Mouse (Mus musculus) left cerebral cortex, postnatal 14 days (tissue): ENCODE results near the gene Ablim1. TPM values are rescaled to one million over a fixed set of nuclear protein-coding genes. Genes with fewer than 3 reads are reported as not detected.

ENCODE experiments used
- DNase-seq, 2 experiments: peaks; one replicate each; pipeline ENCODE4 v3.0.0; 2021 to 2022; ENCODE audit warnings: low spot score in 2 of 2, mixed read lengths in 1 of 2
- intact Hi-C: fragments of 180-260 bp; cut with DNase I; formaldehyde crosslinking; loops from one replicate; pipeline ENCODE4 v1.15.1; 2025
- total RNA-seq, 2 experiments: library from RNA; stranded (reverse); gene quantifications; 2 replicates each; pipeline ENCODE4 v1.2.3; 2021

Gene Ablim1
- total RNA-seq, 2 experiments from 2014 or later, result 105 to 120 TPM

GRCm38 (mm10) chr19:57028327-57029179 lies 286.2 kb downstream of the Ablim1 start:
- no peak for DNase-seq
- intact Hi-C loops, result no loop called here

GRCm38 (mm10) chr19:57026501-57026900 lies 288.2 kb downstream of the Ablim1 start:
- DNase-seq, result no peak
- intact Hi-C loops, result no loop called here

GRCm38 (mm10) chr19:57017785-57018179 lies 296.9 kb downstream of the Ablim1 start:
- intact Hi-C loops, result loop anchor here (10.0 kb wide), 1 partner anchor 193 kb away; the partner anchor contains the start of genes Ccdc186 and Tdrd1
- no peak for DNase-seq

GRCm38 (mm10) chr19:57016995-57017784 lies 297.5 kb downstream of the Ablim1 start:
- DNase-seq, result no peak
- intact Hi-C loops, result loop anchor here (10.0 kb wide), 1 partner anchor 192 kb away; the partner anchor contains the start of genes Ccdc186 and Tdrd1

GRCm38 (mm10) chr19:57014808-57015207 lies 299.9 kb downstream of the Ablim1 start:
- intact Hi-C loops, result loop anchor here (10.0 kb wide), 1 partner anchor 190 kb away; the partner anchor contains the start of genes Ccdc186 and Tdrd1
- DNase-seq, result no peak

- DNase-seq, result no peak
- intact Hi-C loops, result loop anchor here (10.0 kb wide), 1 partner anchor 188 kb away; the partner anchor contains the start of genes Ccdc186 and Tdrd1
These were observed 301.4 kb downstream of the Ablim1 start for GRCm38 (mm10) chr19:57013271-57013677.

GRCm38 (mm10) chr19:57012068-57012467 lies 302.7 kb downstream of the Ablim1 start:
- intact Hi-C loops, result loop anchor here (10.0 kb wide), 1 partner anchor 187 kb away; the partner anchor contains the start of genes Ccdc186 and Tdrd1
- no peak for DNase-seq

- intact Hi-C loops, result loop anchor here (10.0 kb wide), 1 partner anchor 185 kb away; the partner anchor contains the start of genes Ccdc186 and Tdrd1
- DNase-seq, result no peak
These were observed 304.7 kb downstream of the Ablim1 start for GRCm38 (mm10) chr19:57010064-57010463.

GRCm38 (mm10) chr19:57009653-57010052 lies 305.1 kb downstream of the Ablim1 start:
- DNase-seq, result no peak
- intact Hi-C loops, result loop anchor here (2.0 to 10.0 kb wide), 2 partner anchors 91 to 185 kb away; partner anchors contain the start of genes Ccdc186 and Tdrd1

GRCm38 (mm10) chr19:57007781-57008710 lies 306.7 kb downstream of the Ablim1 start, which contains the start of gene Afap1l2:
Gene Afap1l2, minus strand, starts transcription at chr19:57008228.
- DNase-seq, result peak; percentile 37 to 42
- intact Hi-C loops, result loop anchor here (2.0 kb wide), 1 partner anchor 89 kb away; no protein-coding TSS in a partner anchor

GRCm38 (mm10) chr19:57007291-57007690 lies 307.4 kb downstream of the Ablim1 start:
- peak; percentile 35 to 45 for DNase-seq
- intact Hi-C loops, result no loop called here

GRCm38 (mm10) chr19:57006841-57007240 lies 307.9 kb downstream of the Ablim1 start:
- DNase-seq, result no peak
- intact Hi-C loops, result no loop called here

- intact Hi-C loops, result no loop called here
- no peak for DNase-seq
These were observed 309.7 kb downstream of the Ablim1 start for GRCm38 (mm10) chr19:57005062-57005461.

- DNase-seq, result peak in 1 of 2 experiments; percentile 46
- intact Hi-C loops, result no loop called here
These were observed 311.3 kb downstream of the Ablim1 start for GRCm38 (mm10) chr19:57003460-57003810.

GRCm38 (mm10) chr19:57002741-57003459 lies 311.8 kb downstream of the Ablim1 start:
- intact Hi-C loops, result no loop called here
- no peak for DNase-seq

GRCm38 (mm10) chr19:57001926-57002325 lies 312.8 kb downstream of the Ablim1 start:
- intact Hi-C loops, result no loop called here
- no peak for DNase-seq

GRCm38 (mm10) chr19:57000592-57000991 lies 314.1 kb downstream of the Ablim1 start:
- intact Hi-C loops, result no loop called here

GRCm38 (mm10) chr19:56999781-57000180 lies 314.9 kb downstream of the Ablim1 start:
- intact Hi-C loops, result no loop called here

More at GRCm38 (mm10) chr19:57000592-57000991, 314.1 kb downstream of the Ablim1 start:
- DNase-seq, result no peak

More at GRCm38 (mm10) chr19:56999781-57000180, 314.9 kb downstream of the Ablim1 start:
- DNase-seq, result no peak
